Mouse (Mus musculus) gastrocnemius, postnatal 10 days (tissue): ENCODE measurements around the gene Vat1l. TPM values are rescaled to one million over a fixed set of nuclear protein-coding genes. Genes with fewer than 3 reads are reported as not detected.

Experiments used
- DNase-seq: peaks from one replicate; pipeline ENCODE4 v3.0.0; 2021; ENCODE audit warnings: mixed read lengths
- total RNA-seq, 2 experiments: library from RNA; stranded (reverse); gene quantifications; 2 replicates each; pipeline ENCODE4 v1.2.3; 2021

Vat1l gene
- total RNA-seq, 2 experiments from 2014 or later, result 4.9 to 7.3 TPM

- DNase-seq, result no peak
Observed at GRCm38 (mm10) chr8:114398326-114398725, 192.9 kb downstream of the Vat1l start.

- no peak for DNase-seq
Observed at GRCm38 (mm10) chr8:114399273-114399672, 193.9 kb downstream of the Vat1l start.

GRCm38 (mm10) chr8:114401679-114402078, 196.3 kb downstream of the Vat1l start:
- DNase-seq, result no peak

- DNase-seq, result no peak
Observed at GRCm38 (mm10) chr8:114411421-114411820, 206.0 kb downstream of the Vat1l start.

- DNase-seq, result no peak
Observed at GRCm38 (mm10) chr8:114417786-114418185, 212.4 kb downstream of the Vat1l start, which contains the start of gene Clec3a. Clec3a (plus strand) TSS chr8:114418086.

GRCm38 (mm10) chr8:114418486-114418885, 213.1 kb downstream of the Vat1l start:
- DNase-seq, result no peak

GRCm38 (mm10) chr8:114418904-114419303, 213.5 kb downstream of the Vat1l start:
- DNase-seq, result no peak

- no peak for DNase-seq
Observed at GRCm38 (mm10) chr8:114421544-114421943, 216.1 kb downstream of the Vat1l start.

Other genes starting within 250 kb of the Vat1l start
- gene Nudt7, start 72.1 kb upstream of the Vat1l start, total RNA-seq, result 10 to 100 TPM; 20.3 to 20.5 TPM
- gene Clec3a, start 212.5 kb downstream of the Vat1l start, total RNA-seq, result not detected
- 10 to 100 TPM in 1 of 2 experiments, 1 to 10 TPM in 1; 8.7 to 10.3 TPM for gene Wwox, start 234.0 kb downstream of the Vat1l start, total RNA-seq